Mouse (Mus musculus) frontal cortex, postnatal 10 days (tissue): Measurements from ENCODE around the gene Fyn.

Source experiments
- DNase-seq, 2 experiments: peaks; one replicate each; pipeline ENCODE4 v3.0.0; 2022; ENCODE audit warnings: low spot score in 2 of 2, mixed read lengths in 1 of 2

Gene Fyn

GRCm38 (mm10) chr10:39412826-39413620 is 44.4 kb downstream of the Fyn start:
- no peak for DNase-seq

- DNase-seq: no peak
Measured at GRCm38 (mm10) chr10:39414068-39414467, 45.4 kb downstream of the Fyn start.

GRCm38 (mm10) chr10:39415586-39415985 is 46.9 kb downstream of the Fyn start:
- no peak for DNase-seq

- no peak for DNase-seq
Measured at GRCm38 (mm10) chr10:39417611-39418010, 49.0 kb downstream of the Fyn start.

GRCm38 (mm10) chr10:39418395-39418794 is 49.7 kb downstream of the Fyn start:
- no peak for DNase-seq

- no peak for DNase-seq
Measured at GRCm38 (mm10) chr10:39420842-39421617, 52.4 kb downstream of the Fyn start.

- DNase-seq: no peak
Measured at GRCm38 (mm10) chr10:39421772-39422171, 53.1 kb downstream of the Fyn start.

GRCm38 (mm10) chr10:39424643-39425042 is 56.0 kb downstream of the Fyn start:
- no peak for DNase-seq

- no peak for DNase-seq
Measured at GRCm38 (mm10) chr10:39426033-39426432, 57.4 kb downstream of the Fyn start.

- DNase-seq: no peak
Measured at GRCm38 (mm10) chr10:39426833-39427490, 58.3 kb downstream of the Fyn start.

GRCm38 (mm10) chr10:39429661-39430060 is 61.0 kb downstream of the Fyn start:
- no peak for DNase-seq

GRCm38 (mm10) chr10:39430074-39430764 is 61.6 kb downstream of the Fyn start:
- DNase-seq: no peak

- DNase-seq: no peak
Measured at GRCm38 (mm10) chr10:39431265-39431664, 62.6 kb downstream of the Fyn start.

- DNase-seq: no peak
Measured at GRCm38 (mm10) chr10:39432648-39433568, 64.3 kb downstream of the Fyn start.

GRCm38 (mm10) chr10:39433893-39434292 is 65.2 kb downstream of the Fyn start:
- no peak for DNase-seq

- DNase-seq: no peak
Measured at GRCm38 (mm10) chr10:39434758-39435448, 66.2 kb downstream of the Fyn start.

- no peak for DNase-seq
Measured at GRCm38 (mm10) chr10:39438905-39439304, 70.2 kb downstream of the Fyn start.

GRCm38 (mm10) chr10:39440506-39440905 is 71.9 kb downstream of the Fyn start:
- DNase-seq: no peak

- no peak for DNase-seq
Measured at GRCm38 (mm10) chr10:39441636-39442035, 73.0 kb downstream of the Fyn start.

GRCm38 (mm10) chr10:39443122-39443521 is 74.5 kb downstream of the Fyn start:
- no peak for DNase-seq
